Mouse (Mus musculus) frontal cortex, postnatal 36 days (tissue): ENCODE data around the gene Abcb8.

Experiments
- DNase-seq, 2 experiments: peaks; one replicate each; pipeline ENCODE4 v3.0.0; 2022; ENCODE audit warnings: low spot score in 2 of 2

Abcb8 gene

GRCm38 (mm10) chr5:24393392-24393997 is at the start of gene Abcb8:
TSS of gene Abcb8 (plus strand) at chr5:24393663.
- DNase-seq: peak; percentile 85 to 90

GRCm38 (mm10) chr5:24343977-24344436 is 49.5 kb upstream of the Abcb8 start:
- DNase-seq: no peak

- no peak for DNase-seq
These were observed 48.9 kb upstream of the Abcb8 start for GRCm38 (mm10) chr5:24344477-24345051.

GRCm38 (mm10) chr5:24346313-24346712 is 47.1 kb upstream of the Abcb8 start:
- no peak for DNase-seq

GRCm38 (mm10) chr5:24347186-24347875 is 46.1 kb upstream of the Abcb8 start:
- DNase-seq: no peak

- peak; percentile 51 to 66 for DNase-seq
These were observed 45.3 kb upstream of the Abcb8 start for GRCm38 (mm10) chr5:24348128-24348527.

- DNase-seq: no peak
These were observed 44.9 kb upstream of the Abcb8 start for GRCm38 (mm10) chr5:24348546-24348945.

GRCm38 (mm10) chr5:24350073-24350472 is 43.4 kb upstream of the Abcb8 start:
- DNase-seq: no peak

- DNase-seq: no peak
These were observed 42.8 kb upstream of the Abcb8 start for GRCm38 (mm10) chr5:24350531-24351250.

GRCm38 (mm10) chr5:24351278-24351677 is 42.2 kb upstream of the Abcb8 start, which contains the start of gene Kcnh2:
TSS of gene Kcnh2 (minus strand) at chr5:24351604.
- no peak for DNase-seq

GRCm38 (mm10) chr5:24351701-24352171 is 41.7 kb upstream of the Abcb8 start:
- DNase-seq: peak; percentile 86 to 87

GRCm38 (mm10) chr5:24352251-24352859 is 41.1 kb upstream of the Abcb8 start:
- DNase-seq: no peak

GRCm38 (mm10) chr5:24353327-24353726 is 40.1 kb upstream of the Abcb8 start:
- DNase-seq: no peak

- DNase-seq: no peak
These were observed 36.7 kb upstream of the Abcb8 start for GRCm38 (mm10) chr5:24356764-24357163.

- DNase-seq: no peak
These were observed 36.0 kb upstream of the Abcb8 start for GRCm38 (mm10) chr5:24357461-24357860.

GRCm38 (mm10) chr5:24360792-24361454 is 32.5 kb upstream of the Abcb8 start:
- peak; percentile 83 to 89 for DNase-seq

GRCm38 (mm10) chr5:24363467-24363866 is 30.0 kb upstream of the Abcb8 start:
- no peak for DNase-seq

- DNase-seq: no peak
These were observed 29.4 kb upstream of the Abcb8 start for GRCm38 (mm10) chr5:24364061-24364460.

GRCm38 (mm10) chr5:24364508-24364907 is 29.0 kb upstream of the Abcb8 start, which contains the start of gene Nos3:
TSS of gene Nos3 (plus strand) at chr5:24364810.
- DNase-seq: no peak

GRCm38 (mm10) chr5:24364963-24365362 is 28.5 kb upstream of the Abcb8 start:
- DNase-seq: no peak

GRCm38 (mm10) chr5:24365528-24365927 is 27.9 kb upstream of the Abcb8 start:
- no peak for DNase-seq
